Mouse (Mus musculus): Measurements from ENCODE around the gene Gm11938.

The Gm11938 gene

DNA sequence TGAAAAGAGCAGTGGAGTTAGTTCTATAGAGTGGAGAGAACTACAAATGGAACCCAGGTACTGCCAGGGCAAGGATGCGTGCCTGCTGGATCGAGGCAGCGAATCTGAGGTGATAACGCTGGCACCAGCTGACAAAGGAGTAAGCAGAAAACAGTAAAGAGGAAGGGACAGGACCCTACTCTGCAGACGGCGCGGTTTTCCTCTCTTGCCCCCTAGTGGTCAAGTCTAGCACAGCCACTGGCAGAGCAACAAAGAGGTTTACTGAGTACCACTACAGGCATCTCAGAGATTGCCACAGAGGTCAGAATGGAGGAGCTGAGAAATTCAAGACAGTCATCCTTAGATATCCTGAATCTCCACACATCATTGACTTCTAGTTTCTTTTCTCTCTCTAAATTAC, 29.0 kb downstream of the Gm11938 start:
- peak; percentile 69 for DNase-seq (ENCODE audit: low read depth, low spot score)

DNA sequence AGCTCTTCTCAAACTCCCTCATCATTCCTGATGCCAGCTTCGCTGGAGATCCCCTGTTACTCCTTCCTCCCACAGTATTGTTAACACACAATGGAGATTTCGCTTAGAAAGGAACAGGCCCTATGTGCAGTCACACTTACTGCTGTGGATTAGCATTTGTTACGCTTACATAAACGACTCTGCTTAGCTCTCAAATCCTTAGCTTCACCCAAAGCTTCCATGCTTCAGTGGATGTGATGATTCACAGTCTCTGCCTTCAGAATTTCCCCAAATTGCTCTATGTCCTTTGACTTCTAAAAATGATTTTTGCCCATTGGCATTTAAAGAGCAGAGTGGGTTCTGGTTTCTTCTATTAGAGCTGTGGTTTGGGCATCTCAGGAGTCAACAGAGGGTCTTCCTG, 29.9 kb downstream of the Gm11938 start:
- peak; percentile 74 for DNase-seq (ENCODE audit: low read depth, low spot score)

DNA sequence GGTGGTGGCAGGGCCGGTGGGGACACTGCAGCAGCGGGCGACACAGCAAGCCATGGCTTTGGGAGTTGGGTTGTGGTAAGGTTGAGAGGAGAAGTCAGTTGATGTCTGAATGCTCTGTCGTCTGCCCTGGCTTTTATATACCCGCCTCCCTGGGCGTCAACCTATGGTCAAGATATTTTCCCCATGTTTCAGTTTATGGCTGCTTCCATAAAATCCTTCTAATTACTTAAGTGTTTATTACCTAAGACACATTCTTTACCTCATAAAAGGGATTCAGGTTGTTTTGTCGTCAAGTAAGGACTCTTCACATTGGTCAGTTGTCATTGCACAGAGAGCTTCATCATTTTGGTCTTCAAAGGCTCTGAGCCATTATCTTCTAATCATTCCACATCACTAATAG, 36.6 kb downstream of the Gm11938 start, which contains the start of gene Krtap3-1:
TSS of gene Krtap3-1 (minus strand) at position 101 of the 400 bp plus-strand sequence.
- DNase-seq (ENCODE audit: low read depth, low spot score): no peak

DNA sequence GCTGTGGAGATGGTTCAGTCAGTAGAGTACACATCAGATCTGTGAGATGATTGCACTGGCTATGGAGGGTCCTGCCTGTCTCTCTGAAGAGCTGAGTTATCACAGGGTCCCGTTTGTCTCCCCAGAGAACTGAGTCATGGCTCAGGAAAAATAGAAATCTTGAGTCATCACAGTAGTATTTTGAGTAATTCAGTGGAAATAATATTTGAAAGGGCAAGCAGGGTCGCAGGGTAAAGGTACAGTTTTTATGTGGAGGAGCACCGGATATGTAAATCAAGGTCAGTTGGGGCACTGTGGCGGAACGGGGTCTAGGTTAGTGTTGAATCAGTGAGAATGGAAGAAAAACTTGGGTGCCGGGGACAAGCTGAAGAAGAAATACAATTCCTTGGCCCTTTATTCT, 40.5 kb downstream of the Gm11938 start:
- no peak for DNase-seq (ENCODE audit: low read depth, low spot score)

DNA sequence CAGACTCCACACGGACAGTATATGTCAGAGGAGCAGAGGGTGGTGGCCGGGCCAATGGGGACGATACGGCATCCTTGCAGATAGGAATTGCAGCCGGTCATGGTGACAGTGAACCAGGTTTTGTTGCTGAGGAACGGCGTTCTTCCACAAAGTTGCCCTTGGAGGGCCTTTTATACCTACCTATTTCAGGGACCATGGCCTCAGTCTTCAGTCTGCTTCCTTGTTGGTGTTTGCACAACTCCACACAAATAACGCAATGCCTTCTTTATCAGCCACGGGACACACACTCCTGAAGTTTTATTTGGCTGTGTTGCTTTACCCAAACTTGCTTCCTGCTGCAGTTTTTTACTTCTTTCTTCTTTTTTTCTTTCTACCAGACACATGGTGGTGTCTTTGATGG, 43.7 kb downstream of the Gm11938 start, which contains the start of gene Gm11939:
TSS of gene Gm11939 (minus strand) at position 101 of the 400 bp plus-strand sequence.
- no peak for DNase-seq (ENCODE audit: low read depth, low spot score)

DNA sequence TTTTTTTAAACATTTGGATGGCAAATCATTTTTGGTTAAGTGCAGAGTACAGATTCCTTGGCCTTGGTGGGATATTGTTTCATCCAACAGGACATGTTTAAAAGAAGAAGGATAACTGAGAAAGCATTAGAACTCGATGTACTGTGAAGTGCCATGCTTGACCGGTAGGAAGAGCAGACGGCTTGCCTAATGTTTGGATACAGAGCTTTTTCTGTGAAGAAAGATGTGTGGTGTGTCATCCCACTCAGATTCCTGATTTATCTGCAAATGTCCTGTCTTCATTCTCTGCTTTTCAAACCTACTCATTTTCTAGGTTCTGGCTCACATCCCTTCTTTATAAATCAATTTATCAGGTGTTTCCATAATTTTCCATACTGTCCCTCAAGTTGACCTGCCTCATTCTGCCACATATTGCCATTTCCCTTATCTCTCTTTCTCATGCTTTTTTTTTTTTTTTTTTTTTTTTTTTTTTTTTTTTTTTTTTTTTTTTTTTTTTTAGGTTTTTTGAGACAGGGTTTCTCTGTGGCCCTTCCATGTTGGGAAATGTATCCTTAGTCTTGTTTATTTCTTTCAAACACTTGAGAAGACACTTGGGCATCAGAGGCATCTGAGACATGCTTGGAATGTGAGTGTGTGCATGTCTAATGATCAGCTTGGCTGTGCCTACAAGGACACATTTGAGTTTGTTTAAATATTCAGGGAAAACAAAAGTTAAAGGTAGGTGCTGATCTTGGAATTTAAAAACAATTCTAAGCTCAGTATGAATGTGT, 44.9 kb downstream of the Gm11938 start:
- peak; percentile 60 for DNase-seq (ENCODE audit: low read depth, low spot score)

DNA sequence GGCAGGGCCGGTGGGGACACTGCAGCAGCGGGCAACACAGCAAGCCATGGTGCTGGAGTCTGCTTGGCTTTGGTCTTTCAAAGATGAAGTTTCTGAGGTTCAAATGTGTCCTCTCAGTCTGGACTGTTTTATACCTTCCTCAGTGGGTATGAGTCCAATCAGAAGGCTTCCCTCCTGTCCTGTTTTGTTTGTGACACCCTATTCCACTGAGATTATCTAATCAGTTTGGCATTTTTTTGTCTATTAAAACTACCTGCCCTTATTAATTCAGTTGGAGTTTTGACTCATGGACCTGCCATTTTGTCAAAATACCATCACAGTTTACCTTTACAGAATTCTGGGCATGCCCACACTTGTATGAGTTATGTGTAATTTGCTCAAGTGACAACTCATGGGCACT, 46.4 kb downstream of the Gm11938 start, which contains the start of gene Krtap3-2:
TSS of gene Krtap3-2 (minus strand) at position 101 of the 400 bp plus-strand sequence.
- no peak for DNase-seq (ENCODE audit: low read depth, low spot score)

DNA sequence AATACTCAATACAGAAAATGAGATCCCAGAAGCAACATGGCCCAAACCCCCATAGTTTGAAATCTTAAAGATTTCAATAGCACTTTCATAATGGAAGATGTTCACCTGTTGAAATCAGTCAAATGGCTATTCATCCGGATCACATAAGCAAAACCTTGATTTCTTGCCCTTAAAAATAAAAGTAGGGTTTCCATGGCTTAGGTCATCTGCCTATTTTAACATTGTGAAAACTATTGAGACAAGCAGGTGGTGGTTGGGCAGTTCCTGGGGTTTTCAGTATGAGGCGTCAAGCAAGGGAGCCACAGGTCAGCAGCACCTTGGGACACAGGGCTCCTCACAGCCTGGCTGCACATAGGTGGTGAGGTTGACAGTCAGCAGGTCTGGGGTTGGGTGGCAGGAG, 46.9 kb downstream of the Gm11938 start:
- no peak for DNase-seq (ENCODE audit: low read depth, low spot score)

All from brain, adult 2 months (tissue).